Mouse (Mus musculus) heart, embryonic 13.5 days (tissue): Measurements from ENCODE around the gene Ccdc155. TPM values are rescaled to one million over a fixed set of nuclear protein-coding genes. Genes with fewer than 3 reads are reported as not detected.

Experiments used
- ATAC-seq: fragments of 200-750 bp; cut with Nextera tagmentation; 2 replicates; pipeline ENCODE4 v1.8.0; 2017; ENCODE audit warnings: moderate TSS enrichment; ENCODE audit not compliant: insufficient number of reproducible peaks, low FRiP score, low TSS enrichment; ENCODE audit errors: extremely low read depth
- H3K27ac ChIP-seq: fragments of 300-500 bp; sonication (generic); replicated peaks from 2 replicates; pipeline ENCODE4 v1.5.1; 2015; ENCODE audit warnings: moderate library complexity, mild to moderate bottlenecking, inconsistent platforms
- H3K27me3 ChIP-seq: fragments of 300-500 bp; sonication (generic); replicated peaks from 2 replicates; pipeline ENCODE4 v1.6.1; 2015; ENCODE audit warnings: mild to moderate bottlenecking, inconsistent platforms
- H3K36me3 ChIP-seq: fragments of 300-500 bp; sonication (generic); 2 replicates; pipeline ENCODE4 v1.6.1; 2015; ENCODE audit warnings: mild to moderate bottlenecking, inconsistent platforms
- H3K4me1 ChIP-seq: fragments of 300-500 bp; sonication (generic); 2 replicates; pipeline ENCODE4 v1.6.1; 2015; ENCODE audit warnings: inconsistent platforms
- H3K4me2 ChIP-seq: fragments of 300-500 bp; sonication (generic); 2 replicates; pipeline ENCODE4 v1.6.1; 2015; ENCODE audit warnings: inconsistent platforms, mild to moderate bottlenecking, moderate library complexity
- H3K4me3 ChIP-seq: fragments of 300-500 bp; sonication (generic); 2 replicates; pipeline ENCODE4 v1.5.1; 2015; ENCODE audit warnings: moderate library complexity, mild to moderate bottlenecking, inconsistent platforms
- H3K9ac ChIP-seq: fragments of 300-500 bp; sonication (generic); 2 replicates; pipeline ENCODE4 v1.6.1; 2015; ENCODE audit warnings: inconsistent platforms, mild to moderate bottlenecking, moderate library complexity
- H3K9me3 ChIP-seq: fragments of 300-500 bp; sonication (generic); 2 replicates; pipeline ENCODE4 v1.6.1; 2016; ENCODE audit warnings: inconsistent platforms
- WGBS: fragments of 180-500 bp; shearing (Covaris S2); methylation state at CpG from one replicate; pipeline ENCODE4 v1.1.7; 2015; ENCODE audit warnings: mixed read lengths; 5-methylcytosine and 5-hydroxymethylcytosine counted together
- polyA plus RNA-seq: library from polyadenylated mRNA; unstranded; fragments of >200 nt; fragmentation: Nextera tagmentation; extraction: Ambion mirVana; gene quantifications from 2 replicates; pipeline ENCODE4 v1.2.1, GENCODE M21; 2015

The Ccdc155 gene
- polyA plus RNA-seq, 1 experiment from 2014 or later: 0.51 TPM

- 61% methylated on average over 7 of the region's 7 CpGs for WGBS
- no peak overlapping the region for H3K9ac ChIP-seq
- no peaks in the 10 kb centered on the region for H3K36me3 ChIP-seq
- no peak for ATAC-seq
- H3K27me3 ChIP-seq: peaks cover 99% of the 10 kb centered on the region
- H3K4me3 ChIP-seq: no peak overlapping the region
- no peak overlapping the region for H3K4me2 ChIP-seq
- H3K27ac ChIP-seq: no peak overlapping the region
- peaks cover 17% of the 10 kb centered on the region for H3K4me1 ChIP-seq
- H3K9me3 ChIP-seq: no peaks in the 10 kb centered on the region
These were observed 18.8 kb downstream of the Ccdc155 start for GRCm38 (mm10) chr7:45185921-45186320.

GRCm38 (mm10) chr7:45183672-45184071 lies 21.0 kb downstream of the Ccdc155 start:
- Histone ChIP-seq H3K27ac (no peak overlapping the region), H3K9ac (no peak overlapping the region), H3K4me3 (no peak overlapping the region), H3K4me1 (peaks cover 21% of the 10 kb centered on the region), H3K9me3 (no peaks in the 10 kb centered on the region), H3K4me2 (no peak overlapping the region), H3K27me3 (peaks cover 99% of the 10 kb centered on the region), H3K36me3 (no peaks in the 10 kb centered on the region)
- WGBS: 58% methylated on average over 7 of the region's 7 CpGs
- no peak for ATAC-seq

- Histone ChIP-seq H3K36me3 (no peaks in the 10 kb centered on the region), H3K27ac (no peak overlapping the region), H3K9ac (peak overlapping the region; percentile 65), H3K4me3 (peak overlapping the region; percentile 44), H3K4me1 (peaks cover 21% of the 10 kb centered on the region), H3K4me2 (peak overlapping the region; percentile 69), H3K27me3 (peaks cover 99% of the 10 kb centered on the region), H3K9me3 (no peaks in the 10 kb centered on the region)
- no peak for ATAC-seq
- WGBS: 17% methylated on average over 11 of the region's 11 CpGs
These were observed 22.1 kb downstream of the Ccdc155 start for GRCm38 (mm10) chr7:45182606-45183005.

- ATAC-seq: peak; percentile 65; the same call in 1 of the 2 replicates
- peaks cover 21% of the 10 kb centered on the region for H3K4me1 ChIP-seq
- whole genome bisulfite sequencing: under 1% methylated on average over 34 of the region's 34 CpGs
- H3K9me3 ChIP-seq: no peaks in the 10 kb centered on the region
- peaks cover 100% of the 10 kb centered on the region for H3K27me3 ChIP-seq
- no peaks in the 10 kb centered on the region for H3K36me3 ChIP-seq
- peak overlapping the region; percentile 69 for H3K4me2 ChIP-seq
- peak overlapping the region; percentile 44 for H3K4me3 ChIP-seq
- H3K27ac ChIP-seq: no peak overlapping the region
- peak overlapping the region; percentile 65 for H3K9ac ChIP-seq
These were observed 22.5 kb downstream of the Ccdc155 start for GRCm38 (mm10) chr7:45182199-45182601.

GRCm38 (mm10) chr7:45181540-45181939 lies 23.2 kb downstream of the Ccdc155 start:
- H3K9ac ChIP-seq: peak overlapping the region; percentile 40; the same call in 1 of the 2 replicates
- H3K4me2 ChIP-seq: peak overlapping the region; percentile 69
- no peak overlapping the region for H3K27ac ChIP-seq
- peak overlapping the region; percentile 44 for H3K4me3 ChIP-seq
- peaks cover 21% of the 10 kb centered on the region for H3K4me1 ChIP-seq
- 4% methylated on average over 35 of the region's 35 CpGs for WGBS
- H3K27me3 ChIP-seq: peaks cover 100% of the 10 kb centered on the region
- H3K9me3 ChIP-seq: no peaks in the 10 kb centered on the region
- no peak for ATAC-seq
- no peaks in the 10 kb centered on the region for H3K36me3 ChIP-seq

GRCm38 (mm10) chr7:45180896-45181477 lies 23.7 kb downstream of the Ccdc155 start, which contains the start of gene Pth2:
Gene Pth2 (plus strand): TSS chr7:45180995.
- H3K27me3 ChIP-seq: peaks cover 100% of the 10 kb centered on the region
- no peak for ATAC-seq
- 21% methylated on average over 20 of the region's 20 CpGs for WGBS

GRCm38 (mm10) chr7:45179469-45179868 lies 25.2 kb downstream of the Ccdc155 start, which contains the start of gene Gfy:
Gene Gfy (minus strand): TSS chr7:45179569.
- ATAC-seq: no peak
- no peak within 1 kb of the TSS for H3K4me2 ChIP-seq
- WGBS: 27% methylated on average over 7 of the region's 7 CpGs
- H3K27ac ChIP-seq: no peak within 1 kb of the TSS
- peaks cover 33% of the 10 kb centered on the region for H3K4me1 ChIP-seq
- no peak within 1 kb of the TSS for H3K4me3 ChIP-seq
- no peaks in the 10 kb centered on the region for H3K36me3 ChIP-seq
- H3K27me3 ChIP-seq: peaks cover 100% of the 10 kb centered on the region
- H3K9me3 ChIP-seq: no peaks in the 10 kb centered on the region
- H3K9ac ChIP-seq: no peak within 1 kb of the TSS

More at GRCm38 (mm10) chr7:45180896-45181477, 23.7 kb downstream of the Ccdc155 start, which contains the start of gene Pth2:
- Histone ChIP-seq H3K36me3 (no peaks in the 10 kb centered on the region), H3K9ac (peak within 1 kb of the TSS; percentile 40; the same call in 1 of the 2 replicates), H3K4me3 (peak within 1 kb of the TSS; percentile 44), H3K4me1 (peaks cover 27% of the 10 kb centered on the region), H3K27ac (no peak within 1 kb of the TSS), H3K4me2 (peak within 1 kb of the TSS; percentile 69), H3K9me3 (no peaks in the 10 kb centered on the region)

GRCm38 (mm10) chr7:45178550-45178949 lies 26.1 kb downstream of the Ccdc155 start:
- Histone ChIP-seq H3K27me3 (peaks cover 99% of the 10 kb centered on the region), H3K4me1 (peaks cover 33% of the 10 kb centered on the region), H3K4me2 (no peak overlapping the region), H3K36me3 (no peaks in the 10 kb centered on the region), H3K9me3 (no peaks in the 10 kb centered on the region), H3K27ac (no peak overlapping the region), H3K4me3 (no peak overlapping the region), H3K9ac (no peak overlapping the region)
- WGBS: 17% methylated on average over 7 of the region's 7 CpGs
- no peak for ATAC-seq

GRCm38 (mm10) chr7:45176356-45176755 lies 28.3 kb downstream of the Ccdc155 start:
- 4% methylated on average over 31 of the region's 31 CpGs for WGBS
- peaks cover 97% of the 10 kb centered on the region for H3K27me3 ChIP-seq
- ATAC-seq: no peak
- H3K4me2 ChIP-seq: peak overlapping the region; percentile 56
- no peak overlapping the region for H3K27ac ChIP-seq
- H3K36me3 ChIP-seq: no peaks in the 10 kb centered on the region
- peak overlapping the region; percentile 34 for H3K4me3 ChIP-seq
- H3K4me1 ChIP-seq: peaks cover 21% of the 10 kb centered on the region
- H3K9me3 ChIP-seq: peaks cover 11% of the 10 kb centered on the region; the same call in 1 of the 2 replicates
- peak overlapping the region; percentile 40; the same call in 1 of the 2 replicates for H3K9ac ChIP-seq

- no peak overlapping the region for H3K27ac ChIP-seq
- H3K4me3 ChIP-seq: peak overlapping the region; percentile 34
- H3K4me2 ChIP-seq: peak overlapping the region; percentile 56
- peaks cover 15% of the 10 kb centered on the region for H3K9me3 ChIP-seq
- WGBS: 2% methylated on average over 23 of the region's 23 CpGs
- H3K9ac ChIP-seq: peak overlapping the region; percentile 40; the same call in 1 of the 2 replicates
- no peak for ATAC-seq
- H3K36me3 ChIP-seq: no peaks in the 10 kb centered on the region
- H3K4me1 ChIP-seq: peaks cover 16% of the 10 kb centered on the region
- peaks cover 97% of the 10 kb centered on the region for H3K27me3 ChIP-seq
These were observed 28.8 kb downstream of the Ccdc155 start for GRCm38 (mm10) chr7:45175929-45176328.

GRCm38 (mm10) chr7:45175398-45175797 lies 29.3 kb downstream of the Ccdc155 start:
- no peaks in the 10 kb centered on the region for H3K36me3 ChIP-seq
- H3K4me2 ChIP-seq: no peak overlapping the region
- 5% methylated on average over 13 of the region's 13 CpGs for WGBS
- peaks cover 11% of the 10 kb centered on the region for H3K4me1 ChIP-seq
- no peak overlapping the region for H3K4me3 ChIP-seq
- H3K27me3 ChIP-seq: peaks cover 95% of the 10 kb centered on the region
- H3K9me3 ChIP-seq: peaks cover 21% of the 10 kb centered on the region
- ATAC-seq: no peak
- no peak overlapping the region for H3K9ac ChIP-seq
- no peak overlapping the region for H3K27ac ChIP-seq
